Mouse (Mus musculus): ENCODE measurements around the gene Ppp1r32.

DNA sequence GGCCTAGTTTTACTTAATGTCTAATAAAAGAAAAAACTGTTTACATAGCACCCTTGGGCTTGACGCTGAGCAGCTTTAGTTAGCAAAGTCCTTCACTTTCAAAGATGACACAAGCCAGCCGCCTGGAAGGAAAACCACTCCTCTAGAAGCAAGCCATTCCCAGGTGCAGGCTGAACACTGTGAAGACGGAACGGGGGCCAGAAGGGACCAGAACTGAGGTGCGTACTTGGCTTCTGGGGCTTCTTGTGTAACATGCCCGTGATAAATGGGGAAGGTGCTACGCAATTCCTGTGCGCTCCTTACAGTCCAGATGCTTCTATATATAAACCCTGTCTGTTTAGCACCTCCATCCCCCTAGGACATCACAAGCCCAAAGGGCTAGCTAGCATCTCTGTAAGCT lies 17.9 kb upstream of the Ppp1r32 start:
- no peak for TF ChIP-seq POLR2A (IDR thresholded peaks at IDR 0.05; ENCODE audit: borderline replicate concordance, control insufficient read depth, low read depth, low read length)
- no peak for TF ChIP-seq CTCF (IDR thresholded peaks at IDR 0.05; ENCODE audit: control insufficient read depth, insufficient read depth, low read length)
